Mouse (Mus musculus) heart, embryonic 14.5 days (tissue): ENCODE data around the gene Kyat3. TPM values are rescaled to one million over a fixed set of nuclear protein-coding genes. Genes with fewer than 3 reads are reported as not detected.

Experiments
- ATAC-seq: fragments of 200-750 bp; cut with Nextera tagmentation; 2 replicates; pipeline ENCODE4 v1.8.0; 2017; ENCODE audit warnings: low read depth, moderate TSS enrichment; ENCODE audit not compliant: insufficient number of reproducible peaks, insufficient read depth, low FRiP score
- H3K27ac ChIP-seq, 2 experiments: fragments of 200-500 bp in 1 of 2; fragments of 300-500 bp in 1 of 2; sonication (generic) in 1 of 2; replicated peaks in 1 of 2; 2 replicates each; pipeline ENCODE4 v1.5.1; 2012 to 2014; ENCODE audit warnings: low read depth in 2 of 2, low read length in 2 of 2, control low read depth in 1 of 2, mild to moderate bottlenecking in 1 of 2, mixed read lengths in 1 of 2; ENCODE audit not compliant: control insufficient read depth in 1 of 2, insufficient read depth in 1 of 2
- H3K27me3 ChIP-seq: fragments of 300-500 bp; sonication (generic); 2 replicates; pipeline ENCODE4 v1.6.1; 2014; ENCODE audit warnings: mild to moderate bottlenecking, low read length, control low read depth; ENCODE audit not compliant: control insufficient read depth, insufficient read depth
- H3K36me3 ChIP-seq: fragments of 300-500 bp; sonication (generic); 2 replicates; pipeline ENCODE4 v1.6.1; 2014; ENCODE audit warnings: mild to moderate bottlenecking, control low read depth, low read length, mixed read lengths; ENCODE audit not compliant: control insufficient read depth, insufficient read depth
- H3K4me1 ChIP-seq, 2 experiments: fragments of 200-500 bp in 1 of 2; fragments of 300-500 bp in 1 of 2; sonication (generic) in 1 of 2; 2 replicates each; pipeline ENCODE4 v1.6.1; 2012 to 2014; ENCODE audit warnings: low read length in 2 of 2, control low read depth in 1 of 2, mixed read lengths in 1 of 2; ENCODE audit not compliant: control insufficient read depth in 2 of 2, insufficient read depth in 2 of 2
- H3K4me2 ChIP-seq: fragments of 300-500 bp; sonication (generic); 2 replicates; pipeline ENCODE4 v1.6.1; 2014; ENCODE audit warnings: mild to moderate bottlenecking, low read length
- H3K4me3 ChIP-seq, 2 experiments: fragments of 200-500 bp in 1 of 2; fragments of 300-500 bp in 1 of 2; sonication (generic) in 1 of 2; 2 replicates each; pipeline ENCODE4 v1.5.1; 2012 to 2014; ENCODE audit warnings: low read length in 2 of 2, mild to moderate bottlenecking in 2 of 2, control low read depth in 1 of 2, low read depth in 1 of 2, moderate library complexity in 1 of 2; ENCODE audit not compliant: control insufficient read depth in 1 of 2, insufficient read depth in 1 of 2
- H3K9ac ChIP-seq: fragments of 300-500 bp; sonication (generic); 2 replicates; pipeline ENCODE4 v1.6.1; 2014; ENCODE audit warnings: mild to moderate bottlenecking, low read length
- H3K9me3 ChIP-seq: fragments of 300-500 bp; sonication (generic); 2 replicates; pipeline ENCODE4 v1.6.1; 2016; ENCODE audit warnings: low read length, control low read depth; ENCODE audit not compliant: control insufficient read depth
- WGBS: fragments of 180-500 bp; shearing (Covaris S2); extraction: QIAGEN DNeasy Blood & Tissue Kit; methylation state at CpG from one replicate; pipeline ENCODE4 v1.1.7; 2014; 5-methylcytosine and 5-hydroxymethylcytosine counted together
- polyA plus RNA-seq: library from polyadenylated mRNA; unstranded; fragments of >200 nt; fragmentation: Nextera tagmentation; extraction: Ambion mirVana; gene quantifications from 2 replicates; pipeline ENCODE4 v1.2.1, GENCODE M21; 2014

Kyat3 gene
- polyA plus RNA-seq, 1 experiment from 2014 or later: 11.1 TPM

- H3K4me1 ChIP-seq: peaks cover 9 to 22% of the 10 kb centered on the region in 2 experiments; a peak in 3 of 4 replicates
- no peak overlapping the region for H3K27ac ChIP-seq
- H3K4me3 ChIP-seq: no peak overlapping the region
- no peak for ATAC-seq
- H3K9me3 ChIP-seq: no peaks in the 10 kb centered on the region
- 62% methylated on average over 18 of the region's 18 CpGs for WGBS
- H3K9ac ChIP-seq: peak overlapping the region; percentile 16; the same call in 1 of the 2 replicates
- H3K4me2 ChIP-seq: peak overlapping the region; percentile 23; the same call in 1 of the 2 replicates
- H3K36me3 ChIP-seq: no peaks in the 10 kb centered on the region
- H3K27me3 ChIP-seq: no peaks in the 10 kb centered on the region
These were observed 54.4 kb downstream of the Kyat3 start for GRCm38 (mm10) chr3:142755132-142755867.

GRCm38 (mm10) chr3:142757841-142758240 is 57.0 kb downstream of the Kyat3 start:
- no peaks in the 10 kb centered on the region for H3K9me3 ChIP-seq
- H3K4me2 ChIP-seq: peak overlapping the region; percentile 63
- peak overlapping the region; percentile 11 to 23; a peak in 2 of 4 replicates for H3K4me3 ChIP-seq
- 11% methylated on average over 12 of the region's 12 CpGs for WGBS
- peak overlapping the region; percentile 34; the same call in 1 of the 2 replicates for H3K9ac ChIP-seq
- no peaks in the 10 kb centered on the region for H3K36me3 ChIP-seq
- H3K27ac ChIP-seq: peak overlapping the region in 1 of 2 experiments; percentile 14; a peak in 1 of 4 replicates
- no peak for ATAC-seq
- no peaks in the 10 kb centered on the region for H3K27me3 ChIP-seq
- H3K4me1 ChIP-seq: peaks cover 9 to 22% of the 10 kb centered on the region in 2 experiments; a peak in 3 of 4 replicates

GRCm38 (mm10) chr3:142758593-142758992 is 57.7 kb downstream of the Kyat3 start:
- peak overlapping the region; percentile 34; the same call in 1 of the 2 replicates for H3K9ac ChIP-seq
- H3K27me3 ChIP-seq: no peaks in the 10 kb centered on the region
- no peak overlapping the region for H3K4me3 ChIP-seq
- no peak overlapping the region for H3K27ac ChIP-seq
- ATAC-seq: no peak
- no peaks in the 10 kb centered on the region for H3K9me3 ChIP-seq
- no peak overlapping the region; the same call in 1 of the 2 replicates for H3K4me2 ChIP-seq
- 60% methylated on average over 7 of the region's 7 CpGs for WGBS
- peaks cover 9 to 22% of the 10 kb centered on the region in 2 experiments; a peak in 3 of 4 replicates for H3K4me1 ChIP-seq
- H3K36me3 ChIP-seq: no peaks in the 10 kb centered on the region

- WGBS: 75% methylated on average over 6 of the region's 6 CpGs
- Histone ChIP-seq H3K9ac (no peak overlapping the region), H3K4me3 (no peak overlapping the region), H3K27ac (no peak overlapping the region), H3K9me3 (no peaks in the 10 kb centered on the region), H3K4me2 (no peak overlapping the region), H3K4me1 (peaks cover 9 to 16% of the 10 kb centered on the region in 2 experiments; a peak in 3 of 4 replicates), H3K36me3 (no peaks in the 10 kb centered on the region), H3K27me3 (no peaks in the 10 kb centered on the region)
- ATAC-seq: no peak
These were observed 59.5 kb downstream of the Kyat3 start for GRCm38 (mm10) chr3:142760356-142760755.

GRCm38 (mm10) chr3:142764995-142765777 is 64.3 kb downstream of the Kyat3 start, which contains the start of gene Gtf2b:
Gtf2b (plus strand) TSS chr3:142765045.
- peak within 1 kb of the TSS; percentile 97 for H3K9ac ChIP-seq
- no peaks in the 10 kb centered on the region for H3K9me3 ChIP-seq
- peak within 1 kb of the TSS; percentile 87 to 96 for H3K4me3 ChIP-seq
- H3K4me1 ChIP-seq: peaks cover 4 to 23% of the 10 kb centered on the region in 2 experiments
- under 1% methylated on average over 64 of the region's 64 CpGs for WGBS
- no peaks in the 10 kb centered on the region for H3K27me3 ChIP-seq
- H3K27ac ChIP-seq: peak within 1 kb of the TSS; percentile 80 to 85
- ATAC-seq: peak; percentile 98
- peak within 1 kb of the TSS; percentile 88 for H3K4me2 ChIP-seq
- no peaks in the 10 kb centered on the region for H3K36me3 ChIP-seq

- Histone ChIP-seq H3K4me1 (peaks cover 4 to 27% of the 10 kb centered on the region in 2 experiments), H3K4me2 (peak overlapping the region; percentile 88), H3K4me3 (peak overlapping the region; percentile 87 to 96), H3K27ac (no peak overlapping the region), H3K27me3 (no peaks in the 10 kb centered on the region), H3K9me3 (no peaks in the 10 kb centered on the region), H3K36me3 (0 out of 2 replicates have a peak, but pooled peaks cover under 1% of the 10 kb centered on the region), H3K9ac (peak overlapping the region; percentile 97)
- 22% methylated on average over 10 of the region's 10 CpGs for WGBS
- ATAC-seq: no peak
These were observed 64.9 kb downstream of the Kyat3 start for GRCm38 (mm10) chr3:142765778-142766165.

GRCm38 (mm10) chr3:142768498-142768897 is 67.6 kb downstream of the Kyat3 start:
- Histone ChIP-seq H3K4me3 (no peak overlapping the region), H3K36me3 (peaks cover 23% of the 10 kb centered on the region), H3K9me3 (no peaks in the 10 kb centered on the region), H3K27ac (no peak overlapping the region), H3K4me2 (no peak overlapping the region), H3K27me3 (no peaks in the 10 kb centered on the region), H3K4me1 (peaks cover 4 to 28% of the 10 kb centered on the region in 2 experiments), H3K9ac (no peak overlapping the region)
- WGBS: 94% methylated on average over 6 of the region's 6 CpGs
- no peak for ATAC-seq
